Mouse (Mus musculus) ES-Bruce4 (cell line): ENCODE data around the gene Myh4.

Source experiments
- CTCF ChIP-seq: IDR thresholded peaks from one replicate; pipeline ENCODE4 v1.8.1; 2011; ENCODE audit warnings: low read depth, low read length
- EP300 ChIP-seq: IDR thresholded peaks from 2 replicates; pipeline ENCODE4 v1.6.1; 2011; ENCODE audit warnings: low read depth, low read length; ENCODE audit not compliant: insufficient read depth

GRCm38 (mm10) chr11:67241051-67241450 lies 3.2 kb downstream of the Myh4 start:
- TF ChIP-seq CTCF, result no peak
- TF ChIP-seq EP300, result no peak
